Mouse (Mus musculus) ES-E14 (cell line): ENCODE measurements around the gene Cuta. TPM values are rescaled to one million over a fixed set of nuclear protein-coding genes. Genes with fewer than 3 reads are reported as not detected.
A peak's percentile ranks its signal among the peaks of the same experiment; 100 is the strongest.

Source experiments
- DNase-seq: peaks from one replicate; pipeline ENCODE4 v3.0.0-alpha.2; 2013; ENCODE audit warnings: low read depth, low spot score
- H3K27ac ChIP-seq: 2 replicates; pipeline ENCODE4 v1.5.1; 2012; ENCODE audit warnings: low read depth, mild to moderate bottlenecking, low read length, moderate library complexity, mixed read lengths; ENCODE audit not compliant: poor library complexity, insufficient read depth, severe bottlenecking
- H3K36me3 ChIP-seq: 2 replicates; pipeline ENCODE4 v1.6.1; 2012; ENCODE audit warnings: mild to moderate bottlenecking, low read length, moderate library complexity, mixed read lengths; ENCODE audit not compliant: control insufficient read depth, poor library complexity, insufficient read depth, severe bottlenecking
- H3K4me1 ChIP-seq, 2 experiments: fragments of 150-350 bp in 1 of 2; sonication (generic) in 1 of 2; 2 replicates each; pipeline ENCODE4 v1.6.1; 2012; ENCODE audit warnings: low read length in 2 of 2, mild to moderate bottlenecking in 1 of 2, mixed read lengths in 1 of 2; ENCODE audit not compliant: control insufficient read depth in 2 of 2, insufficient read depth in 2 of 2, poor library complexity in 1 of 2
- H3K4me3 ChIP-seq, 2 experiments: fragments of 150-350 bp in 1 of 2; sonication (generic) in 1 of 2; 2 replicates each; pipeline ENCODE4 v1.5.1; 2012; ENCODE audit warnings: low read length in 2 of 2, low read depth in 1 of 2, mild to moderate bottlenecking in 1 of 2, mixed read lengths in 1 of 2; ENCODE audit not compliant: insufficient read depth in 1 of 2, poor library complexity in 1 of 2, severe bottlenecking in 1 of 2
- H3K9ac ChIP-seq: 2 replicates; pipeline ENCODE4 v1.6.1; 2012; ENCODE audit warnings: low read depth, mild to moderate bottlenecking, low read length, mixed read lengths; ENCODE audit not compliant: poor library complexity, insufficient read depth, severe bottlenecking
- H3K9me3 ChIP-seq: fragments of 150-350 bp; sonication (generic); 2 replicates; pipeline ENCODE4 v1.6.1; 2012; ENCODE audit warnings: low read depth, mild to moderate bottlenecking, low read length; ENCODE audit not compliant: control insufficient read depth, insufficient read depth
- CHD2 ChIP-seq: IDR thresholded peaks from 2 replicates; pipeline ENCODE4 v1.6.1; 2014; ENCODE audit warnings: mild to moderate bottlenecking, low read depth, low read length, inconsistent platforms
- HCFC1 ChIP-seq: IDR thresholded peaks from 2 replicates; pipeline ENCODE4 v1.6.1; 2012; ENCODE audit warnings: low read length, inconsistent platforms, borderline replicate concordance; ENCODE audit not compliant: insufficient read depth
- MAFK ChIP-seq: IDR thresholded peaks from 2 replicates; pipeline ENCODE4 v1.6.1; 2014; ENCODE audit warnings: mild to moderate bottlenecking, low read depth, low read length, inconsistent platforms; ENCODE audit not compliant: insufficient read depth
- ZC3H11A ChIP-seq: IDR thresholded peaks from 2 replicates; pipeline ENCODE4 v1.6.1; 2012; ENCODE audit warnings: low read depth, mild to moderate bottlenecking, inconsistent platforms, low read length, borderline replicate concordance
- ZNF384 ChIP-seq: IDR thresholded peaks from 2 replicates; pipeline ENCODE4 v1.6.1; 2012; ENCODE audit warnings: low read depth, low read length, inconsistent platforms
- in situ Hi-C, 2 experiments: fragments of 600-800 bp; cut with MboI; formaldehyde crosslinking; loops; one replicate each; pipeline ENCODE4 v1.15.1; 2025; ENCODE audit warnings: low sequenced_read_pairs in 2 of 2, inconsistent platforms in 1 of 2; ENCODE audit not compliant: unreplicated experiment in 2 of 2
- total RNA-seq: library from RNA; depleted of rRNA; stranded (reverse); fragments of 300-350 nt; gene quantifications from 2 replicates; pipeline ENCODE4 v1.2.3, GENCODE M21; 2012

Gene Cuta
- total RNA-seq, 1 experiment, result 43.0 TPM

GRCm38 (mm10) chr17:26947231-26948100 is 8.1 kb upstream of the Cuta start:
- no peak overlapping the region for H3K9ac ChIP-seq
- TF ChIP-seq CHD2 (no peak), ZC3H11A (no peak), MAFK (no peak)
- peaks cover 0 to 27% of the 10 kb centered on the region in 2 experiments; a peak in 2 of 4 replicates for H3K4me1 ChIP-seq
- H3K9me3 ChIP-seq, result no peaks in the 10 kb centered on the region
- in situ Hi-C loops, result no loop called here
- H3K36me3 ChIP-seq, result no peaks in the 10 kb centered on the region
- no peak for DNase-seq
- no peak overlapping the region for H3K27ac ChIP-seq
- H3K4me3 ChIP-seq, result 0 out of 4 replicates have a peak overlapping the region, but pooled peaks have one; percentile 26 to 65

- DNase-seq, result no peak
- no peak for TF ChIP-seq MAFK
- TF ChIP-seq CHD2, result no peak
- TF ChIP-seq ZNF384, result no peak
- H3K9ac ChIP-seq, result peak overlapping the region; percentile 74
- H3K36me3 ChIP-seq, result no peaks in the 10 kb centered on the region
- H3K9me3 ChIP-seq, result no peaks in the 10 kb centered on the region
- in situ Hi-C loops, result no loop called here
- H3K4me1 ChIP-seq, result peaks cover 0 to 25% of the 10 kb centered on the region in 2 experiments; a peak in 2 of 4 replicates
- no peak overlapping the region for H3K27ac ChIP-seq
- peak overlapping the region; percentile 53 to 65 for H3K4me3 ChIP-seq
Observed at GRCm38 (mm10) chr17:26946567-26946966, 7.2 kb upstream of the Cuta start.

GRCm38 (mm10) chr17:26945824-26946495 is 6.6 kb upstream of the Cuta start:
- Histone ChIP-seq H3K27ac (no peak overlapping the region), H3K4me1 (peaks cover 0 to 22% of the 10 kb centered on the region in 2 experiments; a peak in 2 of 4 replicates), H3K36me3 (no peaks in the 10 kb centered on the region), H3K9me3 (no peaks in the 10 kb centered on the region), H3K9ac (peak overlapping the region; percentile 74), H3K4me3 (peak overlapping the region; percentile 53 to 65)
- no peak for DNase-seq
- in situ Hi-C loops, result no loop called here
- TF ChIP-seq ZNF384 (no peak), CHD2 (no peak), MAFK (no peak), ZC3H11A (no peak), HCFC1 (no peak)

- Histone ChIP-seq H3K4me1 (peaks cover 2 to 17% of the 10 kb centered on the region in 2 experiments; a peak in 3 of 4 replicates), H3K27ac (no peak overlapping the region)
Observed at GRCm38 (mm10) chr17:26941841-26942570, 2.6 kb upstream of the Cuta start.

More at GRCm38 (mm10) chr17:26941841-26942570, 2.6 kb upstream of the Cuta start:
- Histone ChIP-seq H3K9ac (peak overlapping the region; percentile 31; the same call in 1 of the 2 replicates), H3K9me3 (no peaks in the 10 kb centered on the region), H3K36me3 (peaks cover 7% of the 10 kb centered on the region; the same call in 1 of the 2 replicates), H3K4me3 (peak overlapping the region; percentile 43 to 56; a peak in 3 of 4 replicates)
- in situ Hi-C loops, result no loop called here
- TF ChIP-seq HCFC1, result no peak
- TF ChIP-seq ZNF384, result no peak
- TF ChIP-seq MAFK, result no peak
- no peak for TF ChIP-seq ZC3H11A
- TF ChIP-seq CHD2, result no peak
- DNase-seq, result no peak
